Mouse (Mus musculus) MEL (cell line): Measurements from ENCODE around the gene Tab2. TPM values are rescaled to one million over a fixed set of nuclear protein-coding genes. Genes with fewer than 3 reads are reported as not detected.

Experiments
- DNase-seq: peaks from one replicate; pipeline ENCODE4 v3.0.0; 2011; ENCODE audit warnings: low read depth, low spot score
- H3K27ac ChIP-seq: 2 replicates; pipeline ENCODE4 v1.5.1; 2012; ENCODE audit warnings: low read depth, mild to moderate bottlenecking, control low read depth, low read length, moderate library complexity; ENCODE audit not compliant: control insufficient read depth
- H3K27me3 ChIP-seq, 2 experiments: fragments of 150-350 bp in 1 of 2; sonication (generic) in 1 of 2; 2 replicates each; pipeline ENCODE4 v1.6.1; 2012; ENCODE audit warnings: low read length in 2 of 2, mild to moderate bottlenecking in 2 of 2, improper control_type of control experiment in 1 of 2, moderate library complexity in 1 of 2; ENCODE audit not compliant: insufficient read depth in 2 of 2, control insufficient read depth in 1 of 2
- H3K36me3 ChIP-seq, 2 experiments: 2 replicates each; pipeline ENCODE4 v1.6.1; 2012 to 2014; ENCODE audit warnings: low read length in 2 of 2, improper control_type of control experiment in 1 of 2, inconsistent platforms in 1 of 2, mild to moderate bottlenecking in 1 of 2; ENCODE audit not compliant: insufficient read depth in 2 of 2, control insufficient read depth in 1 of 2
- H3K4me1 ChIP-seq, 2 experiments: fragments of 150-350 bp in 1 of 2; sonication (generic) in 1 of 2; 2 replicates each; pipeline ENCODE4 v1.6.1; 2012; ENCODE audit warnings: low read length in 2 of 2, improper control_type of control experiment in 1 of 2, mild to moderate bottlenecking in 1 of 2; ENCODE audit not compliant: insufficient read depth in 2 of 2, control insufficient read depth in 1 of 2
- H3K4me3 ChIP-seq, 2 experiments: fragments of 150-350 bp in 1 of 2; sonication (generic) in 1 of 2; 2 replicates each; pipeline ENCODE4 v1.5.1; 2012; ENCODE audit warnings: low read depth in 2 of 2, low read length in 2 of 2, mild to moderate bottlenecking in 2 of 2, moderate library complexity in 2 of 2, control low read depth in 1 of 2, improper control_type of control experiment in 1 of 2; ENCODE audit not compliant: control insufficient read depth in 1 of 2, insufficient read depth in 1 of 2
- H3K79me2 ChIP-seq: 2 replicates; pipeline ENCODE4 v1.6.1; 2012; ENCODE audit warnings: mild to moderate bottlenecking, low read length, moderate library complexity; ENCODE audit not compliant: control insufficient read depth, poor library complexity, insufficient read depth
- H3K9ac ChIP-seq: 2 replicates; pipeline ENCODE4 v1.6.1; 2012; ENCODE audit warnings: low read depth, mild to moderate bottlenecking, control low read depth, low read length, moderate library complexity; ENCODE audit not compliant: control insufficient read depth, poor library complexity, severe bottlenecking
- H3K9me3 ChIP-seq: fragments of 150-350 bp; sonication (generic); replicated peaks from 2 replicates; pipeline ENCODE4 v1.6.1; 2012; ENCODE audit warnings: mild to moderate bottlenecking, low read length, improper control_type of control experiment, moderate library complexity; ENCODE audit not compliant: insufficient read depth
- CHD2 ChIP-seq: IDR thresholded peaks from 2 replicates; pipeline ENCODE4 v1.6.1; 2011; ENCODE audit warnings: low read length, improper control_type of control experiment
- E2F4 ChIP-seq: IDR thresholded peaks from 2 replicates; pipeline ENCODE4 v1.6.1; 2011; ENCODE audit warnings: low read depth, low read length, improper control_type of control experiment, borderline replicate concordance
- EP300 ChIP-seq, 2 experiments: IDR thresholded peaks; 2 replicates each; pipeline ENCODE4 v1.6.1; 2011; ENCODE audit warnings: improper control_type of control experiment in 2 of 2, low read length in 2 of 2, low read depth in 1 of 2, mild to moderate bottlenecking in 1 of 2
- HCFC1 ChIP-seq: IDR thresholded peaks from 2 replicates; pipeline ENCODE4 v1.6.1; 2012; ENCODE audit warnings: low read depth, mild to moderate bottlenecking, inconsistent platforms, low read length, improper control_type of control experiment, moderate library complexity
- KAT2A ChIP-seq: conservative IDR thresholded peaks from 2 replicates; pipeline ENCODE4 v1.6.1; 2012; ENCODE audit warnings: low read depth, low read length, improper control_type of control experiment, inconsistent platforms
- MAFK ChIP-seq: IDR thresholded peaks from 2 replicates; pipeline ENCODE4 v1.6.1; 2011; ENCODE audit warnings: low read depth, mild to moderate bottlenecking, low read length, improper control_type of control experiment, borderline replicate concordance
- MAX ChIP-seq: IDR thresholded peaks from 2 replicates; pipeline ENCODE4 v1.6.1; 2011; ENCODE audit warnings: low read length, improper control_type of control experiment
- MAZ ChIP-seq: IDR thresholded peaks from 2 replicates; pipeline ENCODE4 v1.6.1; 2012; ENCODE audit warnings: low read depth, mild to moderate bottlenecking, inconsistent platforms, low read length, improper control_type of control experiment
- MEF2A ChIP-seq: IDR thresholded peaks from 2 replicates; pipeline ENCODE4 v1.6.1; 2014; ENCODE audit warnings: low read depth, mild to moderate bottlenecking, inconsistent platforms, low read length, improper control_type of control experiment; ENCODE audit not compliant: poor library complexity, insufficient replicate concordance, severe bottlenecking; ENCODE audit errors: extremely low read depth
- MYC ChIP-seq: IDR thresholded peaks from 2 replicates; pipeline ENCODE4 v1.6.1; 2011; ENCODE audit warnings: low read depth, mild to moderate bottlenecking, low read length, improper control_type of control experiment, moderate library complexity
- POLR2AphosphoS2 ChIP-seq: IDR thresholded peaks from 2 replicates; pipeline ENCODE4 v1.6.1; 2011; ENCODE audit warnings: low read length, improper control_type of control experiment
- POLR2AphosphoS5 ChIP-seq: IDR thresholded peaks from 2 replicates; pipeline ENCODE4 v1.6.1; 2012; ENCODE audit warnings: low read depth, borderline replicate concordance, mild to moderate bottlenecking, inconsistent platforms, low read length, moderate library complexity, mixed read lengths
- RAD21 ChIP-seq: IDR thresholded peaks from 2 replicates; pipeline ENCODE4 v1.6.1; 2011; ENCODE audit warnings: mild to moderate bottlenecking, low read depth, low read length, improper control_type of control experiment
- SIN3A ChIP-seq: IDR thresholded peaks from 2 replicates; pipeline ENCODE4 v1.6.1; 2012; ENCODE audit warnings: low read length, improper control_type of control experiment, inconsistent platforms
- SMC3 ChIP-seq: IDR thresholded peaks from 2 replicates; pipeline ENCODE4 v1.6.1; 2011; ENCODE audit warnings: low read depth, low read length, improper control_type of control experiment
- TBP ChIP-seq: IDR thresholded peaks from 2 replicates; pipeline ENCODE4 v1.8.0; 2011; ENCODE audit warnings: low read depth, low read length, improper control_type of control experiment
- UBTF ChIP-seq: IDR thresholded peaks from 2 replicates; pipeline ENCODE4 v1.6.1; 2012; ENCODE audit warnings: low read depth, mild to moderate bottlenecking, inconsistent platforms, low read length, improper control_type of control experiment, moderate library complexity, borderline replicate concordance; ENCODE audit not compliant: insufficient read depth
- USF2 ChIP-seq, 2 experiments: IDR thresholded peaks; 2 replicates each; pipeline ENCODE4 v1.6.1; 2011 to 2012; ENCODE audit warnings: improper control_type of control experiment in 2 of 2, low read length in 2 of 2, borderline replicate concordance in 1 of 2, inconsistent platforms in 1 of 2, low read depth in 1 of 2, mild to moderate bottlenecking in 1 of 2; ENCODE audit not compliant: insufficient read depth in 1 of 2
- ZKSCAN1 ChIP-seq: IDR thresholded peaks from 2 replicates; pipeline ENCODE4 v1.6.1; 2012; ENCODE audit warnings: low read depth, mild to moderate bottlenecking, inconsistent platforms, low read length, improper control_type of control experiment, moderate library complexity
- ZMIZ1 ChIP-seq: IDR thresholded peaks from 2 replicates; pipeline ENCODE4 v1.6.1; 2012; ENCODE audit warnings: low read depth, mild to moderate bottlenecking, inconsistent platforms, low read length, improper control_type of control experiment, moderate library complexity
- ZNF384 ChIP-seq: IDR thresholded peaks from 2 replicates; pipeline ENCODE4 v1.6.1; 2012; ENCODE audit warnings: low read depth, mild to moderate bottlenecking, inconsistent platforms, low read length, improper control_type of control experiment
- polyA plus RNA-seq, 2 experiments: library from polyadenylated mRNA; stranded (reverse) in 1 of 2; unstranded in 1 of 2; fragments of >175 nt in 1 of 2; fragments of >200 nt in 1 of 2; gene quantifications; 2 replicates each; pipeline versions ENCODE4 v1.2.1 to v1.2.4; 2012; ENCODE audit warnings: low replicate concordance in 2 of 2, low read depth in 1 of 2; ENCODE audit not compliant: insufficient read length in 2 of 2, insufficient read depth in 1 of 2, missing spikeins in 1 of 2
- total RNA-seq: library from RNA; depleted of rRNA; stranded (reverse); fragments of 300-350 nt; gene quantifications from 2 replicates; pipeline ENCODE4 v1.2.3, GENCODE M21; 2012

Gene Tab2
- total and polyA plus RNA-seq, 3 experiments, result 21.6 to 101 (median 70.5) TPM

DNA sequence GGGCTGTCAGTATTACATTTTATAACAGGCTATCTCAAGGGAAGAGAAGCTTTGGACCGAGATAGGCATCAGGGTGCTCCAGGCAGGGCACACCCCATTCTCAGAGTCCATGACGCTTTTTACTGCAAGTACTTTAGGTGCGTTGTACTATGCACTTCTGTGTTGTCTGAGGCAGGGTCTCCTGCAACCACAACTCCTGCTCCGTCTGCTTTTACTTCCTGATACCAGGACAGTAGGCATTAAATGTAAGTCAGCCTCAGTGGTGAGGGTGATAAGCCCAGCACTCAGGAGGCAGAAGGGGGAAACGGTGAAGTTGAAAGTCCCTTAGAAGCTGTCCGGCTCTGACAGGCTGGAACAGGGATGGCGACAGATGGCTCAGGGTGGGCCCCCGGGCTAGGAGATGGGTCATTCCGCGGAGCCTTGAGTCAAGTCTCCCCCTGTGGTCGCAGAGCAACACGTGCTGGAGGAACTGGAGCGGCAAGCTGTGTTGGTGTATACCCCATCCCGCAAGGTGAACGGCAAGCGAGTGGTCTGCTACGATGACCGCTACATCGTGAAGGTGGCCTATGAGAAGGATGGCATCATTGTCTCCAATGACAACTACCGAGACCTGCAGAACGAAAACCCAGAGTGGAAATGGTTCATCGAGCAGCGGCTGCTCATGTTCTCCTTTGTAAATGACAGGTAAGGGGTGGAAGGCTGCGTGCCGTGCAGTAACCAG, 93.9 kb downstream of the Tab2 start:
- H3K9ac ChIP-seq, result no peak overlapping the region

GRCm38 (mm10) chr10:7861259-7861936, 94.6 kb downstream of the Tab2 start:
- DNase-seq, result no peak
- Histone ChIP-seq H3K4me1 (no peaks in the 10 kb centered on the region), H3K4me3 (no peak overlapping the region), H3K9ac (no peak overlapping the region), H3K36me3 (no peaks in the 10 kb centered on the region), H3K27me3 (no peaks in the 10 kb centered on the region)
- no peak for TF ChIP-seq MAX
- TF ChIP-seq USF2 (IDR thresholded peaks at IDR 0.05; ENCODE audit: borderline replicate concordance in 1 of 2, insufficient read depth in 1 of 2, low read depth in 1 of 2, low read length in 2 of 2), result no peak
- TF ChIP-seq TBP, result no peak
- TF ChIP-seq ZNF384, result no peak
- TF ChIP-seq MEF2A, result no peak
- no peak for TF ChIP-seq POLR2AphosphoS2
- TF ChIP-seq MYC, result no peak
- TF ChIP-seq KAT2A, result no peak
- TF ChIP-seq ZMIZ1, result no peak
- TF ChIP-seq UBTF, result no peak
- TF ChIP-seq RAD21, result no peak
- no peak for TF ChIP-seq SMC3
- no peak for TF ChIP-seq HCFC1
- TF ChIP-seq ZKSCAN1, result no peak
- TF ChIP-seq MAZ, result no peak
- TF ChIP-seq E2F4, result no peak
- TF ChIP-seq EP300 (IDR thresholded peaks at IDR 0.05; ENCODE audit: low read depth in 1 of 2, low read length in 2 of 2), result no peak
- no peak for TF ChIP-seq CHD2
- TF ChIP-seq, all 39 proteins: peak for 0
- Histone ChIP-seq H3K79me2 (no peaks in the 10 kb centered on the region), H3K27ac (no peak overlapping the region), H3K9me3 (no peaks in the 10 kb centered on the region)

More for the DNA sequence above, 93.9 kb downstream of the Tab2 start:
- H3K36me3 ChIP-seq, result no peaks in the 10 kb centered on the region
- no peaks in the 10 kb centered on the region for H3K4me1 ChIP-seq
- H3K9me3 ChIP-seq, result no peaks in the 10 kb centered on the region
- no peak overlapping the region for H3K27ac ChIP-seq
- H3K27me3 ChIP-seq, result no peaks in the 10 kb centered on the region
- TF ChIP-seq MAX (no peak), SIN3A (no peak), MAFK (no peak), KAT2A (no peak), MAZ (no peak), POLR2AphosphoS5 (no peak)
- DNase-seq, result no peak
- H3K79me2 ChIP-seq, result no peaks in the 10 kb centered on the region
- no peak overlapping the region for H3K4me3 ChIP-seq
